12 mouse cellular contexts compared by ENCODE assay signal in genomic region chr4:87883225-87883875, GRCm38 (mm10).
DNase-seq lines count a peak whose midpoint lies in the region; ATAC-seq lines count a peak whose summit lies in the region.
"Had no signal": no experiment of that assay in that cellular context is flagged by ENCODE, and none has a peak within 500 bp of the region (broad histone marks: within the 10 kb centered on the region; RNA-seq: fewer than 3 reads in every experiment).

No protein-coding gene starts in this region.

- peak; percentile 19 for DNase-seq in kidney, adult 18-20 months
- DNase-seq in R1 (ENCODE audit: low read depth, low spot score): peak; percentile 5
- no peak for DNase-seq in gastrocnemius, postnatal 4 days (ENCODE audit: low spot score in 2 of 2)
- no peak for DNase-seq in urinary bladder, postnatal 10 days (ENCODE audit: low spot score)
- DNase-seq in gastrocnemius, adult 8-10 months (ENCODE audit: low spot score in 2 of 2): no peak
- DNase-seq: liver; lung, postnatal 14 days had no signal

- H3K4me3 ChIP-seq in kidney, embryonic 14.5 days (ENCODE audit: low read length): no peak overlapping the region
- no peak overlapping the region for H3K4me3 ChIP-seq in hindbrain, embryonic 13.5 days
- no peak overlapping the region for H3K4me3 ChIP-seq in midbrain, embryonic 13.5 days (replicated peaks)
- H3K4me3 ChIP-seq: stomach, embryonic 15.5 days had no signal

- no peak overlapping the region for H3K4me2 ChIP-seq in kidney, embryonic 14.5 days (replicated peaks; ENCODE audit: low read depth, low read length)
- no peak overlapping the region for H3K4me2 ChIP-seq in hindbrain, embryonic 13.5 days
- no peak overlapping the region for H3K4me2 ChIP-seq in midbrain, embryonic 13.5 days (replicated peaks)
- H3K4me2 ChIP-seq: stomach, embryonic 15.5 days had no signal

- no peak overlapping the region for H3K9ac ChIP-seq in kidney, embryonic 14.5 days (ENCODE audit: low read depth, low read length)
- H3K9ac ChIP-seq in hindbrain, embryonic 13.5 days: no peak overlapping the region
- H3K9ac ChIP-seq in midbrain, embryonic 13.5 days (replicated peaks): no peak overlapping the region
- H3K9ac ChIP-seq: stomach, embryonic 15.5 days had no signal

- no peaks in the 10 kb centered on the region for H3K4me1 ChIP-seq in kidney, embryonic 14.5 days (ENCODE audit: control insufficient read depth, insufficient read depth, low read length)
- peaks cover 37% of the 10 kb centered on the region for H3K4me1 ChIP-seq in hindbrain, embryonic 13.5 days (replicated peaks)
- H3K4me1 ChIP-seq in midbrain, embryonic 13.5 days (replicated peaks): peaks cover 40% of the 10 kb centered on the region

- no peaks in the 10 kb centered on the region for H3K36me3 ChIP-seq in kidney, embryonic 14.5 days (ENCODE audit: control insufficient read depth, insufficient read depth, low read length)
- no peaks in the 10 kb centered on the region for H3K36me3 ChIP-seq in hindbrain, embryonic 13.5 days
- no peaks in the 10 kb centered on the region for H3K36me3 ChIP-seq in midbrain, embryonic 13.5 days
- H3K36me3 ChIP-seq: stomach, embryonic 15.5 days had no signal

- no peak for ATAC-seq in kidney, embryonic 14.5 days (ENCODE audit: low FRiP score, low TSS enrichment)
- ATAC-seq in hindbrain, embryonic 13.5 days (ENCODE audit: low FRiP score): no peak
- ATAC-seq in midbrain, embryonic 13.5 days: peak; percentile 78
- ATAC-seq: CD4-positive, CD25-positive, alpha-beta regulatory T cell, adult 4 months had no signal

- no peaks in the 10 kb centered on the region for H3K27me3 ChIP-seq in kidney, embryonic 14.5 days (ENCODE audit: control insufficient read depth, insufficient read depth, low read length)
- no peaks in the 10 kb centered on the region for H3K27me3 ChIP-seq in hindbrain, embryonic 13.5 days
- no peaks in the 10 kb centered on the region for H3K27me3 ChIP-seq in midbrain, embryonic 13.5 days
- H3K27me3 ChIP-seq: stomach, embryonic 15.5 days had no signal

- H3K9me3 ChIP-seq in kidney, embryonic 14.5 days (ENCODE audit: control insufficient read depth, low read length): no peaks in the 10 kb centered on the region
- no peaks in the 10 kb centered on the region for H3K9me3 ChIP-seq in hindbrain, embryonic 13.5 days
- H3K9me3 ChIP-seq in midbrain, embryonic 13.5 days: no peaks in the 10 kb centered on the region
- H3K9me3 ChIP-seq: stomach, embryonic 15.5 days had no signal

- 81% methylated on average over 5 of the region's 5 CpGs for WGBS in kidney, embryonic 14.5 days
- 29% methylated on average over 5 of the region's 5 CpGs for WGBS in hindbrain, embryonic 13.5 days
- 37% methylated on average over 5 of the region's 5 CpGs for WGBS in midbrain, embryonic 13.5 days

- no peak overlapping the region for H3K27ac ChIP-seq in kidney, embryonic 14.5 days (ENCODE audit: low read depth, low read length)
- peak overlapping the region; percentile 60 for H3K27ac ChIP-seq in hindbrain, embryonic 13.5 days
- peak overlapping the region; percentile 53; the same call in 1 of the 2 replicates for H3K27ac ChIP-seq in midbrain, embryonic 13.5 days
- H3K27ac ChIP-seq: stomach, embryonic 15.5 days had no signal

Comparison
In these comparisons a context has a peak if more than half of its experiments do, and no peak if none do; other contexts are left out.
1. DNase-seq: peak in kidney, adult 18-20 months (single experiment) and R1 (single experiment); none in gastrocnemius, postnatal 4 days (0 of 2), urinary bladder, postnatal 10 days (single experiment) and gastrocnemius, adult 8-10 months (0 of 2).